ENCODE assay signal across 8 mouse cellular contexts in the genomic region with DNA sequence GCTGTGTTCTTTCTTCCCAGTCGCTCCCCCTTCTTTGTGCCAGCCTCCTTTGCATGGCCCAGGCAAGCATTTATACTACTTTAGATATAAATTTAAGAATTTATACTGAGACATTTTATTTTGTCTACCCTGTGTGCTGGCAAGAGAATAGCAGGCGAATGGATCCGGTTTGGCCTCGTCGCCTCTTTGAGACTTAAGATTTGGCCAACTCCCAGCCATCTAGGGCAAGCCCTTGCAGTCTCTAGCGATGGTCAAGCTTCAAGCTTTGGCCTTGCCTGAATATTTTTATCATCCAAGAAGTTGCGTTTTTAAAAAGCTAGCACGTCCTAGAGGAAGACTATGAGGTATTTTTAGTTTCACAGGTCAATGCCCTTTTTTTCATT. TPM values are rescaled to one million over a fixed set of nuclear protein-coding genes. Genes with fewer than 3 reads are reported as not detected.
A peak's percentile ranks its signal among the peaks of the same experiment; 100 is the strongest.
DNase-seq lines count a peak whose midpoint lies in the region; ATAC-seq and TF ChIP-seq lines count a peak whose summit lies in the region.

No protein-coding gene starts in this region.

- TF ChIP-seq POLR2A in liver, adult 2 months (IDR thresholded peaks at IDR 0.05; ENCODE audit: extremely low read depth, insufficient read depth, low read length): no peak
- TF ChIP-seq POLR2A in embryonic fibroblast, embryonic 13.5 days (IDR thresholded peaks at IDR 0.05; ENCODE audit: low read depth, low read length): no peak

- DNase-seq in liver, adult 2 months (ENCODE audit: extremely low read depth, low read depth, low spot score): peak; percentile 74
- no peak for DNase-seq in liver
- peak; percentile 55 to 66 for DNase-seq in kidney, postnatal 36 days
- no peak for DNase-seq in adrenal gland, adult 8-10 months
- no peak for DNase-seq in layer of hippocampus, adult 9-11 months
- no peak for DNase-seq in cerebellum, postnatal 4 days (ENCODE audit: low spot score in 2 of 2)

- TF ChIP-seq CTCF in liver, adult 2 months (IDR thresholded peaks at IDR 0.05; ENCODE audit: low read depth, low read length): no peak
- TF ChIP-seq CTCF in embryonic fibroblast, embryonic 13.5 days (IDR thresholded peaks at IDR 0.05; ENCODE audit: borderline replicate concordance, insufficient read depth, low read length): no peak

- H3K4me1 ChIP-seq in liver, adult 2 months (ENCODE audit: control insufficient read depth, insufficient read depth, low read length): peaks cover 28% of the 10 kb centered on the region
- H3K4me1 ChIP-seq in embryonic fibroblast, embryonic 13.5 days (ENCODE audit: control insufficient read depth, insufficient read depth, low read length): no peaks in the 10 kb centered on the region
- H3K4me1 ChIP-seq in neural tube, embryonic 12.5 days: peaks cover 11% of the 10 kb centered on the region

- no peaks in the 10 kb centered on the region for H3K27me3 ChIP-seq in liver, adult 2 months (ENCODE audit: control insufficient read depth, insufficient read depth, low read length)
- no peaks in the 10 kb centered on the region for H3K27me3 ChIP-seq in neural tube, embryonic 12.5 days (replicated peaks)

- H3K9me3 ChIP-seq in neural tube, embryonic 12.5 days: no peaks in the 10 kb centered on the region

- ATAC-seq in neural tube, embryonic 12.5 days (ENCODE audit: low FRiP score, low read depth): peak; percentile 14; the same call in 1 of the 2 replicates

- H3K27ac ChIP-seq in liver, adult 2 months (replicated peaks; ENCODE audit: insufficient read depth, low read depth, low read length): peak overlapping the region; percentile 90
- no peak overlapping the region for H3K27ac ChIP-seq in embryonic fibroblast, embryonic 13.5 days (ENCODE audit: insufficient read depth, low read length)
- peak overlapping the region; percentile 61 for H3K27ac ChIP-seq in neural tube, embryonic 12.5 days

- H3K4me3 ChIP-seq in liver, adult 2 months (ENCODE audit: insufficient read depth, low read depth, low read length): peak overlapping the region; percentile 87
- H3K4me3 ChIP-seq in embryonic fibroblast, embryonic 13.5 days (ENCODE audit: insufficient read depth, low read length): peak overlapping the region; percentile 51
- H3K4me3 ChIP-seq in neural tube, embryonic 12.5 days: peak overlapping the region; percentile 69

- H3K36me3 ChIP-seq in liver, adult 2 months (ENCODE audit: control insufficient read depth, insufficient read depth, low read length): peaks cover 13% of the 10 kb centered on the region
- peaks cover 2% of the 10 kb centered on the region; the same call in 1 of the 2 replicates for H3K36me3 ChIP-seq in neural tube, embryonic 12.5 days

- peak overlapping the region; percentile 73 for H3K4me2 ChIP-seq in neural tube, embryonic 12.5 days (replicated peaks)

- peaks cover 21% of the 10 kb centered on the region; the same call in 1 of the 2 replicates for H3K79me2 ChIP-seq in liver, adult 2 months (ENCODE audit: control insufficient read depth, insufficient read depth, low read length)

- H3K9ac ChIP-seq in liver, adult 2 months (ENCODE audit: low read depth, low read length): peak overlapping the region; percentile 86
- H3K9ac ChIP-seq in neural tube, embryonic 12.5 days: peak overlapping the region; percentile 79

- 2% methylated on average over 8 of the region's 8 CpGs for WGBS in liver, adult 2 months
- 15% methylated on average over 8 of the region's 8 CpGs for WGBS in neural tube, embryonic 12.5 days

RNA-seq across cellular contexts. Expression of gene Crot, which starts 0.4 kb away (rescaled TPM):
- 480 and 523 TPM in 2 replicates for total RNA-seq in liver, adult 2 months (2014; rRNA removed)
- 152 and 154 TPM in 2 replicates for polyA plus RNA-seq in liver, adult 2 months (2012; rRNA removed)
- 26.8 and 27.3 TPM in 2 replicates for polyA plus RNA-seq in embryonic fibroblast, embryonic 13.5 days (2011; ENCODE audit: insufficient read length, low read depth, missing spikeins)
- 28.1 and 33.1 TPM in 2 replicates for polyA plus RNA-seq in neural tube, embryonic 12.5 days (2016; fragmentation: Nextera tagmentation; extraction: Ambion mirVana)
- total RNA-seq in adrenal gland, adult 8-10 months (2022): 10 to 100 TPM; 32.4 to 45.8 (median 38.9) TPM

Comparison
In these comparisons a context has a peak if more than half of its experiments do, and no peak if none do; other contexts are left out.
1. DNase-seq: peak in liver, adult 2 months (single experiment) and kidney, postnatal 36 days (2 of 2); none in liver (single experiment), adrenal gland, adult 8-10 months (single experiment), layer of hippocampus, adult 9-11 months (single experiment) and cerebellum, postnatal 4 days (0 of 2).
2. Peak in every context shown above with its lines, with median percentiles within 50 percentile points of each other: H3K4me3 ChIP-seq.